Mouse (Mus musculus) heart, adult 2 months (tissue): Measurements from ENCODE around the gene Tnik.

Experiments used
- CTCF ChIP-seq: fragments of 200-600 bp; IDR thresholded peaks from 2 replicates; pipeline ENCODE4 v1.8.1; 2022; ENCODE audit warnings: antibody characterized with exemption, mild to moderate bottlenecking, moderate library complexity
- EP300 ChIP-seq: fragments of 200-500 bp; IDR thresholded peaks from 2 replicates; pipeline ENCODE4 v1.6.1; 2011; ENCODE audit warnings: low read depth, low read length, control low read depth; ENCODE audit not compliant: insufficient read depth
- POLR2A ChIP-seq: fragments of 200-500 bp; IDR thresholded peaks from 2 replicates; pipeline ENCODE4 v1.6.1; 2011; ENCODE audit warnings: mild to moderate bottlenecking, low read depth, low read length, control low read depth; ENCODE audit not compliant: insufficient read depth

- TF ChIP-seq CTCF (no peak), POLR2A (no peak), EP300 (no peak)
These were observed 203.7 kb downstream of the Tnik start for GRCm38 (mm10) chr3:28466688-28467087.
